Mouse (Mus musculus) MEL (cell line): ENCODE measurements around the gene Zfp536. TPM values are rescaled to one million over a fixed set of nuclear protein-coding genes. Genes with fewer than 3 reads are reported as not detected.

ENCODE experiments used
- DNase-seq: peaks from one replicate; pipeline ENCODE4 v3.0.0; 2011; ENCODE audit warnings: low read depth, low spot score
- H3K27ac ChIP-seq: 2 replicates; pipeline ENCODE4 v1.5.1; 2012; ENCODE audit warnings: low read depth, mild to moderate bottlenecking, control low read depth, low read length, moderate library complexity; ENCODE audit not compliant: control insufficient read depth
- H3K27me3 ChIP-seq, 2 experiments: fragments of 150-350 bp in 1 of 2; sonication (generic) in 1 of 2; 2 replicates each; pipeline ENCODE4 v1.6.1; 2012; ENCODE audit warnings: low read length in 2 of 2, mild to moderate bottlenecking in 2 of 2, improper control_type of control experiment in 1 of 2, moderate library complexity in 1 of 2; ENCODE audit not compliant: insufficient read depth in 2 of 2, control insufficient read depth in 1 of 2
- H3K36me3 ChIP-seq, 2 experiments: 2 replicates each; pipeline ENCODE4 v1.6.1; 2012 to 2014; ENCODE audit warnings: low read length in 2 of 2, improper control_type of control experiment in 1 of 2, inconsistent platforms in 1 of 2, mild to moderate bottlenecking in 1 of 2; ENCODE audit not compliant: insufficient read depth in 2 of 2, control insufficient read depth in 1 of 2
- H3K4me1 ChIP-seq, 2 experiments: fragments of 150-350 bp in 1 of 2; sonication (generic) in 1 of 2; 2 replicates each; pipeline ENCODE4 v1.6.1; 2012; ENCODE audit warnings: low read length in 2 of 2, improper control_type of control experiment in 1 of 2, mild to moderate bottlenecking in 1 of 2; ENCODE audit not compliant: insufficient read depth in 2 of 2, control insufficient read depth in 1 of 2
- H3K4me3 ChIP-seq, 2 experiments: fragments of 150-350 bp in 1 of 2; sonication (generic) in 1 of 2; 2 replicates each; pipeline ENCODE4 v1.5.1; 2012; ENCODE audit warnings: low read depth in 2 of 2, low read length in 2 of 2, mild to moderate bottlenecking in 2 of 2, moderate library complexity in 2 of 2, control low read depth in 1 of 2, improper control_type of control experiment in 1 of 2; ENCODE audit not compliant: control insufficient read depth in 1 of 2, insufficient read depth in 1 of 2
- H3K79me2 ChIP-seq: 2 replicates; pipeline ENCODE4 v1.6.1; 2012; ENCODE audit warnings: mild to moderate bottlenecking, low read length, moderate library complexity; ENCODE audit not compliant: control insufficient read depth, poor library complexity, insufficient read depth
- H3K9ac ChIP-seq: 2 replicates; pipeline ENCODE4 v1.6.1; 2012; ENCODE audit warnings: low read depth, mild to moderate bottlenecking, control low read depth, low read length, moderate library complexity; ENCODE audit not compliant: control insufficient read depth, poor library complexity, severe bottlenecking
- H3K9me3 ChIP-seq: fragments of 150-350 bp; sonication (generic); replicated peaks from 2 replicates; pipeline ENCODE4 v1.6.1; 2012; ENCODE audit warnings: mild to moderate bottlenecking, low read length, improper control_type of control experiment, moderate library complexity; ENCODE audit not compliant: insufficient read depth
- BHLHE40 ChIP-seq: IDR thresholded peaks from 2 replicates; pipeline ENCODE4 v1.6.1; 2012; ENCODE audit warnings: low read depth, mild to moderate bottlenecking, inconsistent platforms, low read length, improper control_type of control experiment, borderline replicate concordance
- CHD1 ChIP-seq: IDR thresholded peaks from 2 replicates; pipeline ENCODE4 v1.6.1; 2012; ENCODE audit warnings: low read depth, mild to moderate bottlenecking, inconsistent platforms, low read length, improper control_type of control experiment
- EP300 ChIP-seq, 2 experiments: IDR thresholded peaks; 2 replicates each; pipeline ENCODE4 v1.6.1; 2011; ENCODE audit warnings: improper control_type of control experiment in 2 of 2, low read length in 2 of 2, low read depth in 1 of 2, mild to moderate bottlenecking in 1 of 2
- GATA1 ChIP-seq: IDR thresholded peaks from 2 replicates; pipeline ENCODE4 v1.6.1; 2011; ENCODE audit warnings: low read depth, low read length, improper control_type of control experiment
- MAX ChIP-seq: IDR thresholded peaks from 2 replicates; pipeline ENCODE4 v1.6.1; 2011; ENCODE audit warnings: low read length, improper control_type of control experiment
- MXI1 ChIP-seq: IDR thresholded peaks from 2 replicates; pipeline ENCODE4 v1.6.1; 2011; ENCODE audit warnings: mild to moderate bottlenecking, low read depth, low read length, improper control_type of control experiment
- MYB ChIP-seq: IDR thresholded peaks from 2 replicates; pipeline ENCODE4 v1.6.1; 2011; ENCODE audit warnings: mild to moderate bottlenecking, low read depth, low read length, improper control_type of control experiment
- NRF1 ChIP-seq: IDR thresholded peaks from 2 replicates; pipeline ENCODE4 v1.6.1; 2014; ENCODE audit warnings: low read depth, mild to moderate bottlenecking, inconsistent platforms, low read length, improper control_type of control experiment, moderate library complexity; ENCODE audit not compliant: poor library complexity, insufficient read depth, severe bottlenecking
- RAD21 ChIP-seq: IDR thresholded peaks from 2 replicates; pipeline ENCODE4 v1.6.1; 2011; ENCODE audit warnings: mild to moderate bottlenecking, low read depth, low read length, improper control_type of control experiment
- TAL1 ChIP-seq: IDR thresholded peaks from 2 replicates; pipeline ENCODE4 v1.6.1; 2012; ENCODE audit warnings: mild to moderate bottlenecking, inconsistent platforms, low read length, moderate library complexity, mixed read lengths
- UBTF ChIP-seq: IDR thresholded peaks from 2 replicates; pipeline ENCODE4 v1.6.1; 2012; ENCODE audit warnings: low read depth, mild to moderate bottlenecking, inconsistent platforms, low read length, improper control_type of control experiment, moderate library complexity, borderline replicate concordance; ENCODE audit not compliant: insufficient read depth
- USF2 ChIP-seq, 2 experiments: IDR thresholded peaks; 2 replicates each; pipeline ENCODE4 v1.6.1; 2011 to 2012; ENCODE audit warnings: improper control_type of control experiment in 2 of 2, low read length in 2 of 2, borderline replicate concordance in 1 of 2, inconsistent platforms in 1 of 2, low read depth in 1 of 2, mild to moderate bottlenecking in 1 of 2; ENCODE audit not compliant: insufficient read depth in 1 of 2
- ZNF384 ChIP-seq: IDR thresholded peaks from 2 replicates; pipeline ENCODE4 v1.6.1; 2012; ENCODE audit warnings: low read depth, mild to moderate bottlenecking, inconsistent platforms, low read length, improper control_type of control experiment
- polyA plus RNA-seq, 2 experiments: library from polyadenylated mRNA; stranded (reverse) in 1 of 2; unstranded in 1 of 2; fragments of >175 nt in 1 of 2; fragments of >200 nt in 1 of 2; gene quantifications; 2 replicates each; pipeline versions ENCODE4 v1.2.1 to v1.2.4; 2012; ENCODE audit warnings: low replicate concordance in 2 of 2, low read depth in 1 of 2; ENCODE audit not compliant: insufficient read length in 2 of 2, insufficient read depth in 1 of 2, missing spikeins in 1 of 2
- total RNA-seq: library from RNA; depleted of rRNA; stranded (reverse); fragments of 300-350 nt; gene quantifications from 2 replicates; pipeline ENCODE4 v1.2.3, GENCODE M21; 2012

Zfp536 gene
- total and polyA plus RNA-seq, 3 experiments, result not detected

DNA sequence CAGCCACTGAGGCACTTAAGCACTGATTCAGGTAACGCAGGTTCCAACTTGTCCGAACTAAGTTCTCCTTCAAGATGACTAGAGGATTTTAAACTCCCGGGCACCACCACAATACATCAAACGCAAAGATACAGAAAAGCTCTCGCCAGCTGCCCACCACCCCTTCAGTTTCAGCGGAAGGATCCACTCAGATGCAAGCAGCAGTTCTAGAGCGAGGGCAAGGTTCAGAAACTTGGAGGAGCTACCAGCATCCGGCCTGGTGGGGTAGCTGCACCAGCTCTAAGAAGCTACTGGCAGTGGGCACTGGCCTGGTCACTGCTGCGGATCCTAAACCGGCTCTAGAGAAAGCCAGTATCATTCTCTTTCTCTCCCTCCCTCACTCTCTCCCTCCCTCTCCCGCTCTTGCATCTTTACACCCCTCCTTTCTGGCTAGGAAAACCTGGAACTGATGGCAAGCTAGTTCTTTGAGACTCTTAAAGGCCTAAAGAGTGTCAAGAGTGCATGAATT is 1.1 kb upstream of the Zfp536 start:
- TF ChIP-seq CHD1 (no peak), GATA1 (no peak), MXI1 (no peak), MAX (no peak), USF2 (IDR thresholded peaks at IDR 0.05; ENCODE audit: borderline replicate concordance in 1 of 2, insufficient read depth in 1 of 2, low read depth in 1 of 2, low read length in 2 of 2) (no peak), BHLHE40 (no peak)
- TF ChIP-seq, all 39 proteins: peak for 0
- no peak for DNase-seq
- H3K9ac ChIP-seq, result no peak overlapping the region
- H3K36me3 ChIP-seq, result no peaks in the 10 kb centered on the region
- H3K79me2 ChIP-seq, result no peaks in the 10 kb centered on the region
- H3K27me3 ChIP-seq, result no peaks in the 10 kb centered on the region
- H3K27ac ChIP-seq, result no peak overlapping the region
- H3K4me3 ChIP-seq, result no peak overlapping the region
- no peaks in the 10 kb centered on the region for H3K9me3 ChIP-seq
- H3K4me1 ChIP-seq, result no peaks in the 10 kb centered on the region

DNA sequence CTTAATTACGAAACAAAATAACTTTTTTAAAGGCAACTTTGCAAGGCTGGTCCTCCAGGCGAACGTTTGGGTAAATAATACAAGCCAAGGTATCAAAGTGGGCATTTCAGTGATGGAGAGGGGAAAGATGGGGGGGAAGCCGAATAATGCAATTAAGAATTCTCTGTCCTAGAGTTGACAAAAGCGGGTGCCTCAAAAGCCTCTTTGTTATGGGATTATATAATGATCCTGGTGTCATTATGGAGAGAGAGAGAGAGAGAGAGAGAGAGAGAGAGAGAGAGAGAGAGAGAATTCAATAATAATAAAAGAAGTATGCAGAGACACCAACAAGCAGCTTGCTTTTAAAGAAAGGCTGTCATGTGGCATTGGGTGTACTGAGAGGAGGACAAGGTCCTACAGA is 465 bp upstream of the Zfp536 start:
- H3K27me3 ChIP-seq, result no peaks in the 10 kb centered on the region
- no peaks in the 10 kb centered on the region for H3K79me2 ChIP-seq
- H3K27ac ChIP-seq, result no peak overlapping the region
- H3K4me3 ChIP-seq, result no peak overlapping the region
- no peaks in the 10 kb centered on the region for H3K4me1 ChIP-seq
- no peaks in the 10 kb centered on the region for H3K9me3 ChIP-seq
- no peaks in the 10 kb centered on the region for H3K36me3 ChIP-seq
- DNase-seq, result no peak
- TF ChIP-seq MXI1 (no peak), EP300 (IDR thresholded peaks at IDR 0.05; ENCODE audit: low read depth in 1 of 2, low read length in 2 of 2) (no peak), USF2 (IDR thresholded peaks at IDR 0.05; ENCODE audit: borderline replicate concordance in 1 of 2, insufficient read depth in 1 of 2, low read depth in 1 of 2, low read length in 2 of 2) (no peak), ZNF384 (no peak), TAL1 (no peak), MAX (no peak), UBTF (no peak), NRF1 (no peak), RAD21 (no peak), MYB (no peak)
- H3K9ac ChIP-seq, result no peak overlapping the region
